Mouse (Mus musculus) embryo, embryonic 10.5 days (tissue): ENCODE results near the gene Pdcd2l.

Source experiments
- DNase-seq: peaks from one replicate; pipeline ENCODE4 v3.0.0-alpha.2; 2015; ENCODE audit warnings: low spot score

Pdcd2l gene

GRCm38 (mm10) chr7:34196132-34197128, at the start of gene Pdcd2l:
Gene Pdcd2l (minus strand): TSS chr7:34196661.
- DNase-seq: peak; percentile 94

- DNase-seq: no peak
Measured at GRCm38 (mm10) chr7:34242176-34242575, 45.7 kb upstream of the Pdcd2l start.

GRCm38 (mm10) chr7:34238086-34238485, 41.6 kb upstream of the Pdcd2l start:
- no peak for DNase-seq

GRCm38 (mm10) chr7:34235602-34236001, 39.1 kb upstream of the Pdcd2l start:
- DNase-seq: no peak

GRCm38 (mm10) chr7:34234610-34235561, 38.4 kb upstream of the Pdcd2l start:
- peak; percentile 69 for DNase-seq

- DNase-seq: peak; percentile 98
Measured at GRCm38 (mm10) chr7:34233909-34234609, 37.6 kb upstream of the Pdcd2l start.

GRCm38 (mm10) chr7:34232785-34233725, 36.6 kb upstream of the Pdcd2l start:
- DNase-seq: no peak

GRCm38 (mm10) chr7:34230116-34230515, 33.7 kb upstream of the Pdcd2l start, which contains the start of gene Gpi1:
Gene Gpi1 (minus strand): TSS chr7:34230336.
- peak; percentile 94 for DNase-seq

GRCm38 (mm10) chr7:34229691-34230111, 33.2 kb upstream of the Pdcd2l start:
- peak; percentile 73 for DNase-seq

GRCm38 (mm10) chr7:34229153-34229552, 32.7 kb upstream of the Pdcd2l start:
- no peak for DNase-seq

GRCm38 (mm10) chr7:34228641-34229040, 32.2 kb upstream of the Pdcd2l start:
- no peak for DNase-seq

- DNase-seq: no peak
Measured at GRCm38 (mm10) chr7:34226846-34227245, 30.4 kb upstream of the Pdcd2l start.

- DNase-seq: no peak
Measured at GRCm38 (mm10) chr7:34226086-34226485, 29.6 kb upstream of the Pdcd2l start.

- DNase-seq: no peak
Measured at GRCm38 (mm10) chr7:34224308-34224707, 27.8 kb upstream of the Pdcd2l start.

GRCm38 (mm10) chr7:34222340-34222739, 25.9 kb upstream of the Pdcd2l start:
- no peak for DNase-seq

GRCm38 (mm10) chr7:34221594-34222250, 25.3 kb upstream of the Pdcd2l start:
- DNase-seq: no peak

GRCm38 (mm10) chr7:34218496-34218895, 22.0 kb upstream of the Pdcd2l start:
- DNase-seq: no peak

- no peak for DNase-seq
Measured at GRCm38 (mm10) chr7:34216474-34216873, 20.0 kb upstream of the Pdcd2l start.

GRCm38 (mm10) chr7:34215481-34215880, 19.0 kb upstream of the Pdcd2l start:
- no peak for DNase-seq

GRCm38 (mm10) chr7:34214644-34215043, 18.2 kb upstream of the Pdcd2l start:
- DNase-seq: no peak
